Mouse (Mus musculus): Measurements from ENCODE around the gene Rbm18.

- TF ChIP-seq HCFC1 (IDR thresholded peaks at IDR 0.05; ENCODE audit: borderline replicate concordance, insufficient read depth, low read length) (no peak), MAFK (IDR thresholded peaks at IDR 0.05; ENCODE audit: insufficient read depth, low read depth, low read length) (no peak)
Measured at GRCm38 (mm10) chr2:36089190-36089589, 47.4 kb downstream of the Rbm18 start.
